Mouse (Mus musculus) kidney, postnatal 10 days (tissue): ENCODE data around the gene Hist2h2aa2.
A peak's percentile ranks its signal among the peaks of the same experiment; 100 is the strongest.
"Not testable (repeated sequence)": the region's sequence is repeated elsewhere in the genome, so short reads cannot be mapped to it uniquely, and the experiment has no call there.

Experiments
- DNase-seq: peaks from one replicate; pipeline ENCODE4 v3.0.0; 2021; ENCODE audit warnings: mixed read lengths

Hist2h2aa2 gene

DNA sequence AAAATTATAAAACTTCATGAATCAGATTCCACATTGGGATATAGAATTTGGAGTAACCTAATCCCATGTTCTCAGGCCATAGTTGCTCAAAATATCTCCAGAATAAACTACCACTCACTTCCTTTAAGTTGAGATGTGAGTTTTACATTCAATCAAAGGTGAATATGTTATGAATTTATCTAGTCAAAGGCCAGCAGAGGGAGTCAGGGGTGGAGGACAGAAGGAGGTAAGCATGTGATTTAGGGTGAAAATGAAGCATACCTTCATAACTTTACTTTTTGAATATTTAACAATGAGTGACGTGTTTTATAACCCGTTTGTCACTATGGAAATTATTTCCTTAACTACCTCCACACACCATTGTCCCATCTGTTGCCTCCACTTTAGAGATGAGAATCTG is 5.2 kb downstream of the Hist2h2aa2 start:
- DNase-seq: no peak

DNA sequence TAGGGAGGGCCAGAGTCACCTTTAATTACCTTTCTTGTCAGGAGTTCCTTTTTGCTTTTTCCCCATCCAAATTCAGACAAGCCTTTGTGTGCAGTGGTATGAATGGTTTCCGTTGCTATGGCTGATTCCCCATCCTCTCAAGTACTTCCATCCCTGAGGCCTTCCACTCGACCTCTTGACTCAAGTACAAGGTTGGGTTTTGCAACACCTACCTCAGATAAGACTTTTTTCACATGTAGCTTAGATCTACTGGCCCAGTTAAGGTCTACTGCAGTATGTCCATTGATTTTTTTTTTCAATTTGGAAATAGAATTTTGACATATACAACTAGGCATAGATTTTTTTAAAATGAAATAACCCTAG is 8.3 kb downstream of the Hist2h2aa2 start:
- no peak for DNase-seq

DNA sequence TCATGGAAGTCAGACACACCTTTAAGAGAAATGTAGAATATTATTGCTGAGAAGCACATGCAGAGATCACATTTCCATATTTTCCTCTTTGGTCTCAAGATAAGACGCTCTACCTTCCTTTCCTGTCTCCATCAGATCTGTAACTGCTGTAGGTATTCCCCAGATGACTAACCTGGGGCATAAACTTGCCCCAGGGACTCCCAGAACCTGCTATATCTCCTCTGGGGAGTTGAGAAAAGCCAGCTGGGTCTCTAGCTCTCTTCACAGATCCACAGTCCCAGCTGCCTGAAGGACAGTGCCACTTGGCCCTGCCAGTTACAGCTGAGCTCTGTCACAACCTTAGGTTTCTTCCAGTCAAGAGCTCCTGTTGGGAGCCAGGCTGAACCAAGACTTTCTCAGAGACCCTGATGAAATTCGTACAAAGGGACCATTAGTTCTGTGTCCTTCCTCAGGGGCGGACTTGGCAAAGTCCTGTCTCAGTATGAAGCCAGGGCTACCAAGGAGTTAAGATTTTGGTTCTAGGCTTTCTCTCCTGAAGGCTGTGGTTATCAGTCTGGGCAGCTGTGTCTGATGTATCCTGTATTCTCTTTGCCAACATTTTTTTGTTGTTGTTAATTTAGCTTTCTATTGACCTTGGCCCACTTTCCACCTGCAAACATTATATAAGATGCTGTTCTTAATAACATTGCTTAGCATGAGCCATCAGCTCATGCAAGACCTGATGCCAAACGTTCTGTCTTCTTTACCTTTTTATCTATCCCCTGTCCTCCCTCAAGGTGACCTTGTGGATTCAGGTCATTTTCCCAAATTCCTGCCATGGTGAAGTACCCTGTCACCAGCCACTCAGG is 8.9 kb downstream of the Hist2h2aa2 start:
- DNase-seq: no peak

- DNase-seq: no peak
Measured at GRCm38 (mm10) chr3:96230404-96230803, 9.7 kb downstream of the Hist2h2aa2 start.

DNA sequence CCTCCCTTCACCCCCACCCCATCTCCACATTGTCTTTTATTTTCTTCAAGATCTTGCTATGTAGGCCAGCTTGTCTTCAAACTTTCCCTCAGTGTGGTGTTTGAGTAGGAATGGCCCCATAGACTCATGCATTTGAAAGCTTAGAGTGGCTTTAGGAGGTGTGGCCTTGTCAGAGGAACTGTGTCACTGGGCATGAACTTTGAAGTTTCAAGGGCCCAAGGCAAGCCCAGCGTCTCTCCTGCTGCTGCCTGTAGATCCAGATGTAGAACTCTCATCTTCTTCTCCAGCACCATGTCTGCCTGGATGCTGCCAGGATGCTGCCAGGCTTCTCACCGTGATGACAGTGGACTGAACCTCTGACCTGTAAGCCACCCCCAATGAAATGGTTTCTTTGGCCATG is 11.2 kb downstream of the Hist2h2aa2 start:
- DNase-seq: no peak

- DNase-seq: no peak
Measured at GRCm38 (mm10) chr3:96226695-96227648, 13.1 kb downstream of the Hist2h2aa2 start.

GRCm38 (mm10) chr3:96225421-96225820 is 14.7 kb downstream of the Hist2h2aa2 start:
- no peak for DNase-seq

- DNase-seq: no peak
Measured at GRCm38 (mm10) chr3:96222774-96223173, 17.3 kb downstream of the Hist2h2aa2 start.

DNA sequence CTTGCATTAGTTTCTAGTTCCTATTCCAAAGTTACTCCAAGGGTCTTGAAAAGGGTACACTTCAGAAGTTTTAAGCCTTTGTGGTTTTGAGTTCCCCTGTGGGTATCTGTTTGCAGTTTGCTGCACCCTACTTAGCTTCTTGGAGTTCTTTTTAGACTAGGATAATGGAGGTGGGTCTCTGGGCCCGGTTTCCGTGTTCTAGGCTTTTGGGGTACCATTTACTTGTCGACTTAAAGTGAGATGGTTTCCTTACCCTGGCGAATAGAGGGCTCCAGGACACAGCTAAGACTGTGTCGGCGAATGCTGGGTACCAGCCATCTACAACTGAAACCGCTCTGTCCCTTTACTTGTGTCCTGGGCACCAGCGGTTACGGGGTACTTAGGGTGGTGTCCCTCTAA is 18.4 kb downstream of the Hist2h2aa2 start:
- DNase-seq: no peak

GRCm38 (mm10) chr3:96220765-96221639 is 19.1 kb downstream of the Hist2h2aa2 start, which contains the start of the genes Hist2h2ac and Hist2h2be:
Gene Hist2h2ac (minus strand): TSS chr3:96220880.
Gene Hist2h2be (plus strand): TSS chr3:96221119.
- peak; percentile 84 for DNase-seq

- not testable (repeated sequence) for DNase-seq
Measured at GRCm38 (mm10) chr3:96220131-96220764, 19.8 kb downstream of the Hist2h2aa2 start.

DNA sequence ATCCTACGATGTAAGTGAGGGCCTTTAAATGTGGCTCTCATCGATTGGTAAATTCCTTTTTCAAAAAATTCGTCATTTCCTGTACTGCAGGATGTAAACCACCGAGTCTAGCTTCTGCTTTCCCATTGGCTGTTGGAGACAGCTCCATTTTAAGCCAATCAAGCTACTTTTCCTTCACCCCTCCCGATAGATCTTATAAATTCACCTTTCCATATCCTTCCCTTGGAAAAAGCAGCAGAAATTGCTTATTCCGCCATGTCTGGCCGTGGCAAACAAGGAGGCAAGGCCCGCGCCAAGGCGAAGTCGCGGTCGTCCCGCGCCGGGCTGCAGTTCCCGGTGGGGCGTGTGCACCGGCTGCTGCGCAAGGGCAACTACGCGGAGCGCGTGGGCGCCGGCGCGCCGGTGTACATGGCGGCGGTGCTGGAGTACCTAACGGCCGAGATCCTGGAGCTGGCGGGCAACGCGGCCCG is 20.4 kb downstream of the Hist2h2aa2 start, which contains the start of the genes Bola1 and Hist2h2ab:
Gene Bola1 (minus strand): TSS at position 49 of the 470 bp plus-strand sequence.
Gene Hist2h2ab (plus strand): TSS at position 205 of the 470 bp plus-strand sequence.
- peak; percentile 77 for DNase-seq

DNA sequence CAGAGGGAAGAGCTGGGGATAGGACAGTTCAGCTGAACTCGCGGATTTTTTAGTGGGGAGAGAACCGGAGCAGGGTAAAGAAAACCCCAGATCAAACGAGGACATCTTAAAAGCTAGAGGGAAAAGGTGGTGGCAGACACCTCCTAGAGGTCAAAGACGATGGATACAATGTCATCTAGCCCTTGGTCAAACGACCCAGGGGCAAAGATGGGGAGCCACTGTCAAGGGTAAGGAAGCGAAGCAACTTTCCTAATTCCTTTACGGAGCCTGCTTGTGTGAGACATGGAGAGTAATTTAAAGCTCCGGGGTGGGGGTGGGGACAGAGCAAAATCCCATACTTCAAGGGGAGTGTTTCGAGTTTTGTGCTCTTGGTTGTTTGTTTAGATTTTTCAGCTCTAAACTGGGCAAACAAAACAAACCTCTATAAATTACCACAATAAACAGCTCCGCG is 20.9 kb downstream of the Hist2h2aa2 start:
- no peak for DNase-seq

- DNase-seq: peak; percentile 54
Measured at GRCm38 (mm10) chr3:96209242-96209641, 30.8 kb downstream of the Hist2h2aa2 start.

DNA sequence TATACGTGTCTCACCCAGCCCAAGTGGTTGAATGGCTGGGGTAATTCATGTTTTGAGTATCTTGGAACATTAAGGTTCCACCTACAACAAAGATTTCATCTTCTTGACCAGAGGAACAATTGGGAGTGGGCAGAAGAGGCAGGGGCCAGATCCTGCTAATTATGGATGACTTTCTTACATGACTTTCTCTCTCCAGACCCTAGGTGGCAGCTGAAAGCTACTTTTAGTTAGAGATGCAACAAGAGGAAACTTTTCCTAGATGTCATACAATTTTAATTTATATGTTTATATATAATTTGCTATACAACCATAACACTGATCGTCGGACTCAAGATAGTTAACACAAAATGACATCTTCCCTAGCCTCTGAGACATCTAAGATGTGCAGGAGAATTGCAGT is 32.3 kb downstream of the Hist2h2aa2 start:
- no peak for DNase-seq

DNA sequence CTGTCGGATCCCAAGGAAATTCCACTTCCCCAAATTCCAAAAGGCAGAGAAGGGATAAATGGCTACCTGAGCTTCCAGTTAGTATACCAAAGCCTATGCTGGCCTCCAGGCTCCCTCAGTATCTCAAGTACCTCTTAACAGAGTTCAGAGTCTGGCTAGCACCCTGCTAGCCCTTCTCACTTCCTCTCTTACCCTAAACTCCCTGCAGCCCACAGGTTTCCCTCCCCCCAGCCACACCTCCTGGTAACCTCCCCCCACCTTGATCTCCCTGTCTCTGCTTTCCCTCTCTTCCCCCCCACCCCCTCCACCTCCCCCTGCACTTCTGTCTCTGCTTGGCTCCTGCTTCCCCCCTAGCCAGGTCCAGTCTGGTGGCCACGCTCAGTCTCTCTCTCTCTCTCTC is 40.3 kb downstream of the Hist2h2aa2 start:
- no peak for DNase-seq

- not testable (repeated sequence) for DNase-seq
Measured at GRCm38 (mm10) chr3:96198601-96199251, 41.4 kb downstream of the Hist2h2aa2 start.

GRCm38 (mm10) chr3:96198181-96198580 is 41.9 kb downstream of the Hist2h2aa2 start:
- DNase-seq: no peak

- DNase-seq: peak; percentile 93
Measured at GRCm38 (mm10) chr3:96197129-96197749, 42.8 kb downstream of the Hist2h2aa2 start.

- no peak for DNase-seq
Measured at GRCm38 (mm10) chr3:96196437-96197128, 43.5 kb downstream of the Hist2h2aa2 start.
